ENCODE assay signal across 35 mouse cellular contexts in genomic region chr3:103857977-103858563, GRCm38 (mm10). TPM values are rescaled to one million over a fixed set of nuclear protein-coding genes. Genes with fewer than 3 reads are reported as not detected.
DNase-seq lines count a peak whose midpoint lies in the region; ATAC-seq and TF ChIP-seq lines count a peak whose summit lies in the region.
"Had no signal": no experiment of that assay in that cellular context is flagged by ENCODE, and none has a peak within 500 bp of the region (broad histone marks: within the 10 kb centered on the region; RNA-seq: fewer than 3 reads in every experiment).

No protein-coding gene starts in this region.

- TF ChIP-seq CTCF in liver, adult 2 months (IDR thresholded peaks at IDR 0.05; ENCODE audit: low read depth, low read length) = no peak
- no peak for TF ChIP-seq CTCF in MEL (IDR thresholded peaks at IDR 0.05 in 2 of 3, conservative IDR thresholded peaks at IDR 0.05 in 1 of 3; ENCODE audit: control insufficient read depth in 1 of 3, insufficient read depth in 1 of 3, low read depth in 2 of 3, low read length in 3 of 3, poor library complexity in 1 of 3, severe bottlenecking in 1 of 3)

- H3K27me3 ChIP-seq in liver, adult 2 months (ENCODE audit: control insufficient read depth, insufficient read depth, low read length) = no peaks in the 10 kb centered on the region
- no peaks in the 10 kb centered on the region for H3K27me3 ChIP-seq in MEL (ENCODE audit: control insufficient read depth in 1 of 2, insufficient read depth in 2 of 2, low read length in 2 of 2)
- no peaks in the 10 kb centered on the region for H3K27me3 ChIP-seq in forebrain, embryonic 11.5 days (ENCODE audit: control insufficient read depth, insufficient read depth, low read length)
- H3K27me3 ChIP-seq: embryonic facial prominence, embryonic 13.5 days; hindbrain, embryonic 13.5 days; limb, embryonic 15.5 days; midbrain, embryonic 13.5 days; neural tube, embryonic 15.5 days; stomach, embryonic 15.5 days had no signal

- no peak for TF ChIP-seq EP300 in MEL (IDR thresholded peaks at IDR 0.05; ENCODE audit: low read depth in 1 of 2, low read length in 2 of 2)

- TF ChIP-seq RAD21 in MEL (IDR thresholded peaks at IDR 0.05; ENCODE audit: low read depth, low read length) = no peak

- no peak for TF ChIP-seq POLR2A in liver, adult 2 months (IDR thresholded peaks at IDR 0.05; ENCODE audit: extremely low read depth, insufficient read depth, low read length)
- no peak for TF ChIP-seq POLR2A in MEL (IDR thresholded peaks at IDR 0.05; ENCODE audit: control insufficient read depth in 1 of 2, insufficient read depth in 1 of 2, low read depth in 1 of 2, low read length in 2 of 2, poor library complexity in 1 of 2)

- H3K4me2 ChIP-seq in forebrain, embryonic 11.5 days (ENCODE audit: low read depth, low read length, severe bottlenecking) = no peak overlapping the region
- H3K4me2 ChIP-seq: embryonic facial prominence, embryonic 13.5 days; hindbrain, embryonic 13.5 days; limb, embryonic 15.5 days; midbrain, embryonic 13.5 days; neural tube, embryonic 15.5 days; stomach, embryonic 15.5 days had no signal

- H3K27ac ChIP-seq in liver, adult 2 months (replicated peaks; ENCODE audit: insufficient read depth, low read depth, low read length) = peak overlapping the region; percentile 51
- no peak overlapping the region for H3K27ac ChIP-seq in MEL (ENCODE audit: control insufficient read depth, low read depth, low read length)
- peak overlapping the region; percentile 98 for H3K27ac ChIP-seq in macrophage
- H3K27ac ChIP-seq in forebrain, embryonic 11.5 days (ENCODE audit: low read depth, low read length) = no peak overlapping the region
- H3K27ac ChIP-seq: embryonic facial prominence, embryonic 13.5 days; forebrain, embryonic 10.5 days; hindbrain, embryonic 13.5 days; limb, embryonic 10.5 days; limb, embryonic 15.5 days; midbrain, embryonic 13.5 days; neural tube, embryonic 15.5 days; stomach, embryonic 15.5 days had no signal

- H3K4me1 ChIP-seq in liver, adult 2 months (ENCODE audit: control insufficient read depth, insufficient read depth, low read length) = no peaks in the 10 kb centered on the region
- H3K4me1 ChIP-seq in MEL (ENCODE audit: control insufficient read depth in 1 of 2, insufficient read depth in 2 of 2, low read length in 2 of 2) = peaks cover 1 to 10% of the 10 kb centered on the region in 2 experiments; a peak in 2 of 4 replicates
- H3K4me1 ChIP-seq in forebrain, embryonic 11.5 days (replicated peaks; ENCODE audit: control insufficient read depth, insufficient read depth, low read length) = no peaks in the 10 kb centered on the region
- H3K4me1 ChIP-seq: forebrain, embryonic 10.5 days; hindbrain, embryonic 13.5 days; limb, embryonic 10.5 days; limb, embryonic 15.5 days; midbrain, embryonic 13.5 days; neural tube, embryonic 15.5 days; stomach, embryonic 15.5 days had no signal

- 85% methylated on average over 6 of the region's 6 CpGs for WGBS in liver, adult 2 months
- WGBS in macrophage (ENCODE audit: missing documents) = 66% methylated on average over 6 of the region's 6 CpGs
- 93% methylated on average over 6 of the region's 6 CpGs for WGBS in forebrain, embryonic 11.5 days

- H3K9me3 ChIP-seq in MEL (replicated peaks; ENCODE audit: insufficient read depth, low read length) = no peaks in the 10 kb centered on the region
- H3K9me3 ChIP-seq in forebrain, embryonic 11.5 days (ENCODE audit: control insufficient read depth, low read length) = no peaks in the 10 kb centered on the region
- H3K9me3 ChIP-seq: embryonic facial prominence, embryonic 13.5 days; forebrain, embryonic 10.5 days; hindbrain, embryonic 13.5 days; limb, embryonic 10.5 days; limb, embryonic 15.5 days; midbrain, embryonic 13.5 days; neural tube, embryonic 15.5 days; stomach, embryonic 15.5 days had no signal

- no peaks in the 10 kb centered on the region for H3K79me2 ChIP-seq in liver, adult 2 months (ENCODE audit: control insufficient read depth, insufficient read depth, low read length)
- H3K79me2 ChIP-seq in MEL (ENCODE audit: control insufficient read depth, insufficient read depth, low read length, poor library complexity) = no peaks in the 10 kb centered on the region
- H3K79me2 ChIP-seq in macrophage (ENCODE audit: inconsistent target) = peaks cover 28% of the 10 kb centered on the region

- DNase-seq in liver, adult 2 months (ENCODE audit: extremely low read depth, low read depth, low spot score) = no peak
- DNase-seq in liver = no peak
- peak; percentile 42 to 50 for DNase-seq in B cell, adult 2 months
- DNase-seq in MEL (ENCODE audit: low read depth, low spot score) = peak; percentile 29
- no peak for DNase-seq in urinary bladder, adult 2 months (ENCODE audit: low spot score)
- no peak for DNase-seq in forebrain, embryonic 11.5 days (ENCODE audit: low spot score)
- DNase-seq in heart, adult 8-10 months (ENCODE audit: low spot score) = no peak
- DNase-seq: adrenal gland, postnatal 10 days; cerebellum, adult 18-20 months; cerebellum, postnatal 10 days; heart, postnatal 4 days; kidney, adult 9 months; kidney, postnatal 10 days; layer of hippocampus, postnatal 36 days; lung, postnatal 36 days; retina, postnatal 1 day; thymus, postnatal 14 days had no signal

- ATAC-seq in forebrain, embryonic 11.5 days (replicated peaks; ENCODE audit: low FRiP score) = no peak
- ATAC-seq: forebrain, embryonic 16.5 days; intestine, postnatal 0 days; midbrain, embryonic 13.5 days had no signal

- no peaks in the 10 kb centered on the region for H3K36me3 ChIP-seq in liver, adult 2 months (ENCODE audit: control insufficient read depth, insufficient read depth, low read length)
- H3K36me3 ChIP-seq in MEL (ENCODE audit: control insufficient read depth in 1 of 2, insufficient read depth in 2 of 2, low read length in 2 of 2) = peaks cover 0 to 5% of the 10 kb centered on the region in 2 experiments; a peak in 2 of 4 replicates
- no peaks in the 10 kb centered on the region for H3K36me3 ChIP-seq in macrophage (ENCODE audit: inconsistent target)
- H3K36me3 ChIP-seq in forebrain, embryonic 11.5 days (ENCODE audit: control insufficient read depth, insufficient read depth, low read length) = no peaks in the 10 kb centered on the region
- H3K36me3 ChIP-seq: embryonic facial prominence, embryonic 13.5 days; forebrain, embryonic 10.5 days; hindbrain, embryonic 13.5 days; limb, embryonic 10.5 days; limb, embryonic 15.5 days; midbrain, embryonic 13.5 days; neural tube, embryonic 15.5 days; stomach, embryonic 15.5 days had no signal

- H3K9ac ChIP-seq in liver, adult 2 months (ENCODE audit: low read depth, low read length) = peak overlapping the region; percentile 21; the same call in 1 of the 2 replicates
- H3K9ac ChIP-seq in MEL (ENCODE audit: control insufficient read depth, low read depth, low read length, poor library complexity, severe bottlenecking) = no peak overlapping the region
- no peak overlapping the region for H3K9ac ChIP-seq in forebrain, embryonic 11.5 days (ENCODE audit: low read length)
- H3K9ac ChIP-seq: embryonic facial prominence, embryonic 13.5 days; hindbrain, embryonic 13.5 days; limb, embryonic 15.5 days; midbrain, embryonic 13.5 days; neural tube, embryonic 15.5 days; stomach, embryonic 15.5 days had no signal

- H3K4me3 ChIP-seq in liver, adult 2 months (ENCODE audit: insufficient read depth, low read depth, low read length) = no peak overlapping the region
- H3K4me3 ChIP-seq in MEL (ENCODE audit: control insufficient read depth in 1 of 2, insufficient read depth in 1 of 2, low read depth in 2 of 2, low read length in 2 of 2) = no peak overlapping the region
- no peak overlapping the region for H3K4me3 ChIP-seq in macrophage (ENCODE audit: inconsistent target)
- H3K4me3 ChIP-seq in forebrain, embryonic 11.5 days (ENCODE audit: low read depth, low read length) = no peak overlapping the region
- H3K4me3 ChIP-seq: embryonic facial prominence, embryonic 13.5 days; forebrain, embryonic 10.5 days; hindbrain, embryonic 13.5 days; limb, embryonic 10.5 days; limb, embryonic 15.5 days; midbrain, embryonic 13.5 days; neural tube, embryonic 15.5 days; stomach, embryonic 15.5 days had no signal

RNA-seq across cellular contexts. Expression of gene Ptpn22, which starts 1.5 kb away (rescaled TPM):
- 0.83 and 1.6 TPM in 2 replicates for total RNA-seq in liver, adult 2 months (2014; rRNA removed)
- 0.78 and 0.87 TPM in 2 replicates for polyA plus RNA-seq in liver, adult 2 months (2012; rRNA removed)
- total RNA-seq in MEL (2012; rRNA removed) = 0.10 TPM in 1 of 2 replicates, not detected in the other
- polyA plus RNA-seq in MEL (2012; ENCODE audit: insufficient read depth in 1 of 2, insufficient read length in 2 of 2, low read depth in 1 of 2, low replicate concordance in 2 of 2, missing spikeins in 1 of 2) = under 1 TPM in 1 of 2 experiments, not detected in 1; 0.06 TPM
- total RNA-seq in macrophage (2018; cell fraction: chromatin; rRNA removed) = 100 to 1,000 TPM in 3 of 26 experiments, 10 to 100 TPM in 22, 1 to 10 TPM in 1; 8.8 to 119 (median 53.3) TPM
- 10 to 100 TPM; 16.1 to 56.1 (median 36.7) TPM for total RNA-seq in macrophage (2018; cell fraction: cytosol; rRNA removed)
- total RNA-seq in macrophage (2018; cell fraction: nucleus; rRNA removed) = 10 to 100 TPM; 13.7 to 89.5 (median 30.4) TPM
- 18.6 to 55.2 TPM (median 22.4 TPM) in 3 replicates for polyA plus RNA-seq in macrophage (2018)
- 1.6 and 1.7 TPM in 2 replicates for polyA plus RNA-seq in urinary bladder, adult 2 months (2012; rRNA removed)
- 0.37 and 0.68 TPM in 2 replicates for polyA plus RNA-seq in forebrain, embryonic 11.5 days (2014; fragmentation: Nextera tagmentation; extraction: Ambion mirVana)
- under 1 TPM; 0.24 to 0.92 (median 0.50) TPM for total RNA-seq in heart, adult 8-10 months (2022)

RNA-seq across cellular contexts. Expression of gene Bcl2l15, which starts 25.7 kb away (rescaled TPM):
- 0.60 TPM in 1 of 2 replicates, not detected in the other for total RNA-seq in liver, adult 2 months (2014; rRNA removed)
- polyA plus RNA-seq in liver, adult 2 months (2012; rRNA removed) = not detected in 2 replicates
- total RNA-seq in MEL (2012; rRNA removed) = not detected in 2 replicates
- polyA plus RNA-seq in MEL (2012; ENCODE audit: insufficient read depth in 1 of 2, insufficient read length in 2 of 2, low read depth in 1 of 2, low replicate concordance in 2 of 2, missing spikeins in 1 of 2) (under 1 TPM in 1 of 2 experiments, not detected in 1; 0.11 TPM), macrophage (2018) (not detected in 3 replicates)
- 1 to 10 TPM in 1 of 26 experiments, not detected in 25; 1.6 TPM for total RNA-seq in macrophage (2018; cell fraction: chromatin; rRNA removed)
- under 1 TPM in 2 of 26 experiments, not detected in 24; 0.10 to 0.27 TPM for total RNA-seq in macrophage (2018; cell fraction: cytosol; rRNA removed)
- total RNA-seq in macrophage (2018; cell fraction: nucleus; rRNA removed) = 1 to 10 TPM in 5 of 26 experiments, under 1 TPM in 3, not detected in 18; 0.41 to 6.5 (median 1.2) TPM
- polyA plus RNA-seq in urinary bladder, adult 2 months (2012; rRNA removed) = 0.18 and 0.19 TPM in 2 replicates
- 0.43 TPM in 1 of 2 replicates, not detected in the other for polyA plus RNA-seq in forebrain, embryonic 11.5 days (2014; fragmentation: Nextera tagmentation; extraction: Ambion mirVana)
- not detected for total RNA-seq in heart, adult 8-10 months (2022)
- total RNA-seq: gastrocnemius, adult 8-10 months; heart, postnatal 4 days; left cerebral cortex, postnatal 10 days had no signal
- polyA plus RNA-seq: lung, embryonic 16.5 days had no signal

RNA-seq across cellular contexts. Expression of gene Gm43064, which starts 48.7 kb away (rescaled TPM):
- 0.55 TPM in 1 of 2 replicates, not detected in the other for total RNA-seq in liver, adult 2 months (2014; rRNA removed)
- 0.05 and 0.20 TPM in 2 replicates for polyA plus RNA-seq in liver, adult 2 months (2012; rRNA removed)
- 0.50 TPM in 1 of 2 replicates, not detected in the other for total RNA-seq in MEL (2012; rRNA removed)
- under 1 TPM in 1 of 2 experiments, not detected in 1; 0.14 TPM for polyA plus RNA-seq in MEL (2012; ENCODE audit: insufficient read depth in 1 of 2, insufficient read length in 2 of 2, low read depth in 1 of 2, low replicate concordance in 2 of 2, missing spikeins in 1 of 2)
- total RNA-seq in macrophage (2018; cell fraction: chromatin; rRNA removed) = 1 to 10 TPM in 1 of 26 experiments, under 1 TPM in 13, not detected in 12; 0.28 to 1.1 (median 0.42) TPM
- total RNA-seq in macrophage (2018; cell fraction: cytosol; rRNA removed) = under 1 TPM in 16 of 26 experiments, not detected in 10; 0.05 to 0.30 (median 0.10) TPM
- total RNA-seq in macrophage (2018; cell fraction: nucleus; rRNA removed) = 1 to 10 TPM in 1 of 26 experiments, under 1 TPM in 12, not detected in 13; 0.18 to 2.5 (median 0.47) TPM
- 0.11 TPM in 1 of 3 replicates, not detected in the others for polyA plus RNA-seq in macrophage (2018)
- polyA plus RNA-seq in urinary bladder, adult 2 months (2012; rRNA removed) = 0.06 and 0.34 TPM in 2 replicates
- polyA plus RNA-seq in forebrain, embryonic 11.5 days (2014; fragmentation: Nextera tagmentation; extraction: Ambion mirVana) = 0.17 and 0.63 TPM in 2 replicates
- not detected for total RNA-seq in heart, adult 8-10 months (2022)
- total RNA-seq: common myeloid progenitor, adult 5-6 weeks; left cerebral cortex, postnatal 10 days; megakaryocyte-erythroid progenitor cell, adult 5-6 weeks had no signal
- polyA plus RNA-seq: C2C12; large intestine, adult 2 months; midbrain, embryonic 13.5 days; neural tube, embryonic 15.5 days had no signal

RNA-seq across cellular contexts. Expression of gene Ap4b1, which starts 48.8 kb away (rescaled TPM):
- total RNA-seq in liver, adult 2 months (2014; rRNA removed) = 22.1 and 23.4 TPM in 2 replicates
- polyA plus RNA-seq in liver, adult 2 months (2012; rRNA removed) = 9.3 and 10.7 TPM in 2 replicates
- total RNA-seq in MEL (2012; rRNA removed) = 14.2 and 15.1 TPM in 2 replicates
- polyA plus RNA-seq in MEL (2012; ENCODE audit: insufficient read depth in 1 of 2, insufficient read length in 2 of 2, low read depth in 1 of 2, low replicate concordance in 2 of 2, missing spikeins in 1 of 2) (10 to 100 TPM in 1 of 2 experiments, not detected in 1; 20.2 TPM), macrophage (2018) (5.2 to 11.4 TPM (median 9.4 TPM) in 3 replicates)
- total RNA-seq in macrophage (2018; cell fraction: chromatin; rRNA removed) = 10 to 100 TPM; 10.8 to 33.5 (median 20.8) TPM
- 10 to 100 TPM in 20 of 26 experiments, 1 to 10 TPM in 6; 6.8 to 12.6 (median 11.2) TPM for total RNA-seq in macrophage (2018; cell fraction: cytosol; rRNA removed)
- total RNA-seq in macrophage (2018; cell fraction: nucleus; rRNA removed) = 10 to 100 TPM; 13.6 to 33.0 (median 20.7) TPM
- 20.5 and 22.3 TPM in 2 replicates for polyA plus RNA-seq in urinary bladder, adult 2 months (2012; rRNA removed)
- polyA plus RNA-seq in forebrain, embryonic 11.5 days (2014; fragmentation: Nextera tagmentation; extraction: Ambion mirVana) = 22.1 and 22.8 TPM in 2 replicates
- 10 to 100 TPM; 14.0 to 16.6 (median 15.9) TPM for total RNA-seq in heart, adult 8-10 months (2022)

RNA-seq across cellular contexts. Expression of gene Dclre1b, which starts 48.8 kb away (rescaled TPM):
- 2.5 and 3.3 TPM in 2 replicates for total RNA-seq in liver, adult 2 months (2014; rRNA removed)
- 5.6 and 6.5 TPM in 2 replicates for polyA plus RNA-seq in liver, adult 2 months (2012; rRNA removed)
- total RNA-seq in MEL (2012; rRNA removed) = 9.8 and 11.2 TPM in 2 replicates
- polyA plus RNA-seq in MEL (2012; ENCODE audit: insufficient read depth in 1 of 2, insufficient read length in 2 of 2, low read depth in 1 of 2, low replicate concordance in 2 of 2, missing spikeins in 1 of 2) (10 to 100 TPM in 1 of 2 experiments, not detected in 1; 25.3 TPM), macrophage (2018) (4.8 to 7.4 TPM (median 5.8 TPM) in 3 replicates)
- total RNA-seq in macrophage (2018; cell fraction: chromatin; rRNA removed) = 10 to 100 TPM in 6 of 26 experiments, 1 to 10 TPM in 20; 3.1 to 14.6 (median 6.6) TPM
- total RNA-seq in macrophage (2018; cell fraction: cytosol; rRNA removed) = 1 to 10 TPM; 2.0 to 8.3 (median 5.5) TPM
- total RNA-seq in macrophage (2018; cell fraction: nucleus; rRNA removed) = 10 to 100 TPM in 5 of 26 experiments, 1 to 10 TPM in 21; 3.0 to 16.3 (median 6.8) TPM
- 7.5 and 8.1 TPM in 2 replicates for polyA plus RNA-seq in urinary bladder, adult 2 months (2012; rRNA removed)
- 39.3 and 45.7 TPM in 2 replicates for polyA plus RNA-seq in forebrain, embryonic 11.5 days (2014; fragmentation: Nextera tagmentation; extraction: Ambion mirVana)
- total RNA-seq in heart, adult 8-10 months (2022) = 1 to 10 TPM; 5.3 to 9.6 (median 7.2) TPM

Comparison
In these comparisons a context has a peak if more than half of its experiments do, and no peak if none do; other contexts are left out.
1. DNase-seq: peak in B cell, adult 2 months (2 of 2) and MEL (single experiment); none in liver, adult 2 months (single experiment), liver (single experiment), urinary bladder, adult 2 months (single experiment), forebrain, embryonic 11.5 days (single experiment) and heart, adult 8-10 months (single experiment).
2. H3K27ac ChIP-seq: peak in liver, adult 2 months (single experiment) and macrophage (single experiment); none in MEL (single experiment) and forebrain, embryonic 11.5 days (single experiment).